Mouse (Mus musculus): Measurements from ENCODE around the gene H3f3b.

The H3f3b gene

GRCm38 (mm10) chr11:116064187-116064867, 36.6 kb upstream of the H3f3b start:
- Histone ChIP-seq H3K36me3 (ENCODE audit: insufficient read depth, low read length) (peaks cover 32% of the 10 kb centered on the region), H3K27me3 (ENCODE audit: insufficient read depth, low read length) (peaks cover 8% of the 10 kb centered on the region; the same call in 1 of the 2 replicates), H3K4me1 (replicated peaks; ENCODE audit: low read depth, low read length) (peaks cover 59% of the 10 kb centered on the region), H3K4me3 (replicated peaks; ENCODE audit: low read length) (peak overlapping the region; percentile 58), H3K9me3 (ENCODE audit: low read length) (no peaks in the 10 kb centered on the region)
- no peak for TF ChIP-seq NANOG (IDR thresholded peaks at IDR 0.05; ENCODE audit: borderline replicate concordance, low read length)
- TF ChIP-seq CTCF (conservative IDR thresholded peaks at IDR 0.05; ENCODE audit: low read length) = no peak
- TF ChIP-seq POU5F1 (IDR thresholded peaks at IDR 0.05; ENCODE audit: borderline replicate concordance, low read length) = no peak

- peaks cover 8% of the 10 kb centered on the region; the same call in 1 of the 2 replicates for H3K27me3 ChIP-seq (ENCODE audit: insufficient read depth, low read length)
- H3K4me1 ChIP-seq (replicated peaks; ENCODE audit: low read depth, low read length) = peaks cover 66% of the 10 kb centered on the region
- TF ChIP-seq NANOG (IDR thresholded peaks at IDR 0.05; ENCODE audit: borderline replicate concordance, low read length) = no peak
- no peak for TF ChIP-seq POU5F1 (IDR thresholded peaks at IDR 0.05; ENCODE audit: borderline replicate concordance, low read length)
- TF ChIP-seq CTCF (conservative IDR thresholded peaks at IDR 0.05; ENCODE audit: low read length) = no peak
- H3K36me3 ChIP-seq (ENCODE audit: insufficient read depth, low read length) = peaks cover 40% of the 10 kb centered on the region
- H3K4me3 ChIP-seq (replicated peaks; ENCODE audit: low read length) = no peak overlapping the region
- no peaks in the 10 kb centered on the region for H3K9me3 ChIP-seq (ENCODE audit: low read length)
These were observed 35.8 kb upstream of the H3f3b start for GRCm38 (mm10) chr11:116063562-116063961.

- Histone ChIP-seq H3K4me3 (replicated peaks; ENCODE audit: low read length) (no peak overlapping the region), H3K27me3 (ENCODE audit: insufficient read depth, low read length) (peaks cover 4% of the 10 kb centered on the region; the same call in 1 of the 2 replicates), H3K36me3 (ENCODE audit: insufficient read depth, low read length) (peaks cover 50% of the 10 kb centered on the region), H3K4me1 (replicated peaks; ENCODE audit: low read depth, low read length) (peaks cover 77% of the 10 kb centered on the region), H3K9me3 (ENCODE audit: low read length) (no peaks in the 10 kb centered on the region)
- TF ChIP-seq NANOG (IDR thresholded peaks at IDR 0.05; ENCODE audit: borderline replicate concordance, low read length) = no peak
- no peak for TF ChIP-seq CTCF (conservative IDR thresholded peaks at IDR 0.05; ENCODE audit: low read length)
- no peak for TF ChIP-seq POU5F1 (IDR thresholded peaks at IDR 0.05; ENCODE audit: borderline replicate concordance, low read length)
These were observed 34.8 kb upstream of the H3f3b start for GRCm38 (mm10) chr11:116062521-116062920.

- H3K27me3 ChIP-seq (ENCODE audit: insufficient read depth, low read length) = peaks cover 2% of the 10 kb centered on the region; the same call in 1 of the 2 replicates
- peaks cover 57% of the 10 kb centered on the region for H3K36me3 ChIP-seq (ENCODE audit: insufficient read depth, low read length)
- TF ChIP-seq NANOG (IDR thresholded peaks at IDR 0.05; ENCODE audit: borderline replicate concordance, low read length) (no peak), POU5F1 (IDR thresholded peaks at IDR 0.05; ENCODE audit: borderline replicate concordance, low read length) (no peak), CTCF (conservative IDR thresholded peaks at IDR 0.05; ENCODE audit: low read length) (no peak)
- H3K4me3 ChIP-seq (replicated peaks; ENCODE audit: low read length) = peak overlapping the region; percentile 20; the same call in 1 of the 2 replicates
- peaks cover 84% of the 10 kb centered on the region for H3K4me1 ChIP-seq (replicated peaks; ENCODE audit: low read depth, low read length)
- H3K9me3 ChIP-seq (ENCODE audit: low read length) = no peaks in the 10 kb centered on the region
These were observed 34.1 kb upstream of the H3f3b start for GRCm38 (mm10) chr11:116061641-116062415.

GRCm38 (mm10) chr11:116060596-116060995, 32.8 kb upstream of the H3f3b start:
- Histone ChIP-seq H3K4me1 (replicated peaks; ENCODE audit: low read depth, low read length) (peaks cover 92% of the 10 kb centered on the region), H3K36me3 (ENCODE audit: insufficient read depth, low read length) (peaks cover 69% of the 10 kb centered on the region), H3K27me3 (ENCODE audit: insufficient read depth, low read length) (0 out of 2 replicates have a peak, but pooled peaks cover 2% of the 10 kb centered on the region), H3K9me3 (ENCODE audit: low read length) (no peaks in the 10 kb centered on the region), H3K4me3 (replicated peaks; ENCODE audit: low read length) (no peak overlapping the region)
- TF ChIP-seq POU5F1 (IDR thresholded peaks at IDR 0.05; ENCODE audit: borderline replicate concordance, low read length) (no peak), CTCF (conservative IDR thresholded peaks at IDR 0.05; ENCODE audit: low read length) (no peak), NANOG (IDR thresholded peaks at IDR 0.05; ENCODE audit: borderline replicate concordance, low read length) (no peak)

GRCm38 (mm10) chr11:116059691-116060025, 31.9 kb upstream of the H3f3b start:
- Histone ChIP-seq H3K4me1 (replicated peaks; ENCODE audit: low read depth, low read length) (peaks cover 90% of the 10 kb centered on the region), H3K9me3 (ENCODE audit: low read length) (no peaks in the 10 kb centered on the region), H3K36me3 (ENCODE audit: insufficient read depth, low read length) (peaks cover 79% of the 10 kb centered on the region), H3K27me3 (ENCODE audit: insufficient read depth, low read length) (0 out of 2 replicates have a peak, but pooled peaks cover under 1% of the 10 kb centered on the region), H3K4me3 (replicated peaks; ENCODE audit: low read length) (no peak overlapping the region)
- TF ChIP-seq CTCF (conservative IDR thresholded peaks at IDR 0.05; ENCODE audit: low read length) = no peak
- TF ChIP-seq NANOG (IDR thresholded peaks at IDR 0.05; ENCODE audit: borderline replicate concordance, low read length) = no peak
- TF ChIP-seq POU5F1 (IDR thresholded peaks at IDR 0.05; ENCODE audit: borderline replicate concordance, low read length) = no peak

- Histone ChIP-seq H3K4me3 (replicated peaks; ENCODE audit: low read length) (no peak overlapping the region), H3K4me1 (replicated peaks; ENCODE audit: low read depth, low read length) (peaks cover 84% of the 10 kb centered on the region), H3K27me3 (ENCODE audit: insufficient read depth, low read length) (no peaks in the 10 kb centered on the region), H3K36me3 (ENCODE audit: insufficient read depth, low read length) (peaks cover 85% of the 10 kb centered on the region), H3K9me3 (ENCODE audit: low read length) (no peaks in the 10 kb centered on the region)
- TF ChIP-seq POU5F1 (IDR thresholded peaks at IDR 0.05; ENCODE audit: borderline replicate concordance, low read length) (no peak), NANOG (IDR thresholded peaks at IDR 0.05; ENCODE audit: borderline replicate concordance, low read length) (no peak), CTCF (conservative IDR thresholded peaks at IDR 0.05; ENCODE audit: low read length) (no peak)
These were observed 31.3 kb upstream of the H3f3b start for GRCm38 (mm10) chr11:116058868-116059690.
